Mouse (Mus musculus): Measurements from ENCODE around the gene Izumo4. TPM values are rescaled to one million over a fixed set of nuclear protein-coding genes. Genes with fewer than 3 reads are reported as not detected.

Izumo4 gene
- polyA plus RNA-seq, 2 experiments = 4.0 to 11.3 TPM

GRCm38 (mm10) chr10:80686617-80687016 is 15.4 kb upstream of the Izumo4 start:
- DNase-seq (ENCODE audit: low read depth in 3 of 3, low spot score in 3 of 3) = no peak
- H3K36me3 ChIP-seq (replicated peaks; ENCODE audit: control insufficient read depth, insufficient read depth, low read depth) = peaks cover 31% of the 10 kb centered on the region
- H3K4me3 ChIP-seq (ENCODE audit: insufficient read depth in 1 of 2, low read depth in 2 of 2, low read length in 2 of 2) = no peak overlapping the region
- TF ChIP-seq EP300 (IDR thresholded peaks at IDR 0.05; ENCODE audit: low read depth) = no peak
- TF ChIP-seq CTCF (IDR thresholded peaks at IDR 0.05; ENCODE audit: low read depth) = no peak
- no peak for ATAC-seq (ENCODE audit: insufficient read depth)
- peak overlapping the region; percentile 31; the same call in 1 of the 2 replicates for H3K9ac ChIP-seq (replicated peaks)
- peak overlapping the region; percentile 96 for H3K27ac ChIP-seq
- H3K9me3 ChIP-seq (ENCODE audit: control insufficient read depth, low read length) = no peaks in the 10 kb centered on the region
- 95% methylated on average over 3 of the region's 3 CpGs for WGBS (ENCODE audit: insufficient replicate concordance)
- peaks cover 22 to 24% of the 10 kb centered on the region in 2 experiments for H3K4me1 ChIP-seq (replicated peaks; ENCODE audit: control insufficient read depth in 2 of 2, insufficient read depth in 2 of 2, low read length in 1 of 2)
- H3K4me2 ChIP-seq (ENCODE audit: low read depth) = no peak overlapping the region
- H3K27me3 ChIP-seq (ENCODE audit: control insufficient read depth, insufficient read depth, low read length) = no peaks in the 10 kb centered on the region

- H3K27me3 ChIP-seq (ENCODE audit: control insufficient read depth, insufficient read depth, low read length) = no peaks in the 10 kb centered on the region
- H3K9me3 ChIP-seq (ENCODE audit: control insufficient read depth, low read length) = no peaks in the 10 kb centered on the region
- H3K27ac ChIP-seq = no peak overlapping the region
- no peak overlapping the region for H3K4me3 ChIP-seq (ENCODE audit: insufficient read depth in 1 of 2, low read depth in 2 of 2, low read length in 2 of 2)
- WGBS (ENCODE audit: insufficient replicate concordance) = 34% methylated on average over 5 of the region's 5 CpGs
- no peak overlapping the region for H3K9ac ChIP-seq (replicated peaks)
- DNase-seq (ENCODE audit: low read depth in 3 of 3, low spot score in 3 of 3) (peak in 1 of 3 experiments; percentile 68), ATAC-seq (ENCODE audit: insufficient read depth) (peak; percentile 38; the same call in 1 of the 2 replicates)
- H3K4me2 ChIP-seq (ENCODE audit: low read depth) = no peak overlapping the region
- peaks cover 28 to 32% of the 10 kb centered on the region in 2 experiments for H3K4me1 ChIP-seq (replicated peaks; ENCODE audit: control insufficient read depth in 2 of 2, insufficient read depth in 2 of 2, low read length in 1 of 2)
- peaks cover 31% of the 10 kb centered on the region for H3K36me3 ChIP-seq (replicated peaks; ENCODE audit: control insufficient read depth, insufficient read depth, low read depth)
- no peak for TF ChIP-seq EP300 (IDR thresholded peaks at IDR 0.05; ENCODE audit: low read depth)
- peak; percentile 89 for TF ChIP-seq CTCF (IDR thresholded peaks at IDR 0.05; ENCODE audit: low read depth)
Measured at GRCm38 (mm10) chr10:80687850-80688249, 14.1 kb upstream of the Izumo4 start.

- H3K27ac ChIP-seq = peak overlapping the region; percentile 1
- H3K4me1 ChIP-seq (replicated peaks; ENCODE audit: control insufficient read depth in 2 of 2, insufficient read depth in 2 of 2, low read length in 1 of 2) = peaks cover 34 to 48% of the 10 kb centered on the region in 2 experiments
- H3K9ac ChIP-seq (replicated peaks) = no peak overlapping the region; the same call in 1 of the 2 replicates
- peaks cover 14% of the 10 kb centered on the region for H3K36me3 ChIP-seq (replicated peaks; ENCODE audit: control insufficient read depth, insufficient read depth, low read depth)
- no peak overlapping the region for H3K4me3 ChIP-seq (ENCODE audit: insufficient read depth in 1 of 2, low read depth in 2 of 2, low read length in 2 of 2)
- no peak for DNase-seq (ENCODE audit: low read depth in 3 of 3, low spot score in 3 of 3)
- TF ChIP-seq CTCF (IDR thresholded peaks at IDR 0.05; ENCODE audit: low read depth) = no peak
- no peak for TF ChIP-seq EP300 (IDR thresholded peaks at IDR 0.05; ENCODE audit: low read depth)
- WGBS (ENCODE audit: insufficient replicate concordance) = 45% methylated on average over 14 of the region's 14 CpGs
- no peak overlapping the region for H3K4me2 ChIP-seq (ENCODE audit: low read depth)
- no peaks in the 10 kb centered on the region for H3K9me3 ChIP-seq (ENCODE audit: control insufficient read depth, low read length)
- no peak for ATAC-seq (ENCODE audit: insufficient read depth)
- H3K27me3 ChIP-seq (ENCODE audit: control insufficient read depth, insufficient read depth, low read length) = no peaks in the 10 kb centered on the region
Measured at GRCm38 (mm10) chr10:80692249-80693165, 9.5 kb upstream of the Izumo4 start.

- no peaks in the 10 kb centered on the region for H3K27me3 ChIP-seq (ENCODE audit: control insufficient read depth, insufficient read depth, low read length)
- H3K9ac ChIP-seq (replicated peaks) = no peak overlapping the region
- no peaks in the 10 kb centered on the region for H3K9me3 ChIP-seq (ENCODE audit: control insufficient read depth, low read length)
- peaks cover 42 to 58% of the 10 kb centered on the region in 2 experiments for H3K4me1 ChIP-seq (replicated peaks; ENCODE audit: control insufficient read depth in 2 of 2, insufficient read depth in 2 of 2, low read length in 1 of 2)
- DNase-seq (ENCODE audit: low read depth in 3 of 3, low spot score in 3 of 3) (no peak), ATAC-seq (ENCODE audit: insufficient read depth) (no peak)
- H3K4me2 ChIP-seq (ENCODE audit: low read depth) = no peak overlapping the region
- no peak overlapping the region for H3K27ac ChIP-seq
- H3K36me3 ChIP-seq (replicated peaks; ENCODE audit: control insufficient read depth, insufficient read depth, low read depth) = peaks cover 14% of the 10 kb centered on the region
- 74% methylated on average over 12 of the region's 12 CpGs for WGBS (ENCODE audit: insufficient replicate concordance)
- TF ChIP-seq CTCF (IDR thresholded peaks at IDR 0.05; ENCODE audit: low read depth) (no peak), EP300 (IDR thresholded peaks at IDR 0.05; ENCODE audit: low read depth) (no peak)
- H3K4me3 ChIP-seq (ENCODE audit: insufficient read depth in 1 of 2, low read depth in 2 of 2, low read length in 2 of 2) = no peak overlapping the region
Measured at GRCm38 (mm10) chr10:80693401-80694045, 8.5 kb upstream of the Izumo4 start.
